Mouse (Mus musculus) inflammation-experienced regulatory T-cells, adult 6 months (primary cell): Measurements from ENCODE around the gene Chst12. TPM values are rescaled to one million over a fixed set of nuclear protein-coding genes. Genes with fewer than 3 reads are reported as not detected.

Experiments used
- ATAC-seq: one replicate; pipeline ENCODE4 v1.8.0; 2017
- polyA plus RNA-seq, 3 experiments: library from polyadenylated mRNA; unstranded; fragments of 100-300 nt; shearing (Covaris generic); gene quantifications; one replicate each; pipeline ENCODE4 v1.2.1; 2017

Gene Chst12
- polyA plus RNA-seq, 3 experiments from 2014 or later = 25.6 to 35.2 (median 33.2) TPM

DNA sequence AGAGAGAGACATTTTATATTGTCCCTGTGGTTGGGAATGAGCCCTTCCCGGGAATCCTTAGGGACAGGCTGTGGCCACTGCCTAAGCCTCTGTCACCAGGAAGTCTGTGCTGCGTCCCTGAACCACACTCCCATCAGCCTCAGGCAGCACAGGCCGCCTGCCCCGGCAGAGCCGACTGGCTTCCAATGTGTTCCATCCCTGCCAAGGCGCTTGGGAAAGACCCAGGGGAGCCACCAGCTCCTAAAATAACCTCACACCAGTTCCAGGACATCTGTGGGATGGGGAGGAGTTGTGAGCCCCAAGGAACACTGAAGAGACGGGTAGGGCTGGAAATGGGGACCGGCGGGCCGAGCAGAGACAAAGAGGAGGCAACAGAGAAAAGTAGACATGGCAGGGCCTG, 66.3 kb downstream of the Chst12 start:
- ATAC-seq = no peak

GRCm38 (mm10) chr5:140572611-140573010, 67.3 kb downstream of the Chst12 start:
- ATAC-seq = no peak

Other genes starting within 250 kb of the Chst12 start
- gene Mad1l1, start 184.0 kb upstream of the Chst12 start, polyA plus RNA-seq = 10 to 100 TPM; 18.8 to 24.9 (median 22.0) TPM
- gene Nudt1, start 183.9 kb upstream of the Chst12 start, polyA plus RNA-seq = 10 to 100 TPM; 14.8 to 31.5 (median 20.5) TPM
- gene Mrm2, start 173.7 kb upstream of the Chst12 start, polyA plus RNA-seq = 10 to 100 TPM in 2 of 3 experiments, 1 to 10 TPM in 1; 7.8 to 12.4 (median 10.8) TPM
- 1 to 10 TPM in 2 of 3 experiments, under 1 TPM in 1; 0.50 to 2.1 (median 1.6) TPM for gene Snx8, start 116.3 kb upstream of the Chst12 start, polyA plus RNA-seq
- 10 to 100 TPM; 25.8 to 31.8 (median 29.5) TPM for gene Eif3b, start 86.2 kb upstream of the Chst12 start, polyA plus RNA-seq
- not detected for gene Gm4869, start 59.9 kb upstream of the Chst12 start, polyA plus RNA-seq
- gene Grifin, start 59.5 kb downstream of the Chst12 start, polyA plus RNA-seq = 1 to 10 TPM; 1.2 to 5.5 (median 1.9) TPM
- 10 to 100 TPM; 16.8 to 44.8 (median 23.1) TPM for gene Lfng, start 101.8 kb downstream of the Chst12 start, polyA plus RNA-seq
- gene Ttyh3, start 143.5 kb downstream of the Chst12 start, polyA plus RNA-seq = 1 to 10 TPM; 2.8 to 4.2 (median 3.7) TPM
- 10 to 100 TPM; 22.6 to 30.2 (median 27.3) TPM for gene Iqce, start 196.8 kb downstream of the Chst12 start, polyA plus RNA-seq
- gene Brat1, start 199.5 kb downstream of the Chst12 start, polyA plus RNA-seq = 10 to 100 TPM; 14.0 to 14.1 (median 14.1) TPM
- gene Amz1, start 218.6 kb downstream of the Chst12 start, polyA plus RNA-seq = under 1 TPM; 0.41 to 0.50 (median 0.44) TPM